Mouse (Mus musculus) lung, postnatal 0 days (tissue): ENCODE data around the gene St6galnac5.

Experiments used
- CTCF ChIP-seq: IDR thresholded peaks from 2 replicates; pipeline ENCODE4 v1.5.1; 2016; ENCODE audit warnings: antibody characterized with exemption, mild to moderate bottlenecking
- EP300 ChIP-seq: IDR thresholded peaks from 2 replicates; pipeline ENCODE4 v1.6.1; 2016; ENCODE audit warnings: antibody characterized with exemption, mild to moderate bottlenecking, control low read depth

GRCm38 (mm10) chr3:152792601-152793000 lies 189.4 kb downstream of the St6galnac5 start:
- TF ChIP-seq CTCF: no peak
- TF ChIP-seq EP300: no peak
